Comparison of ENCODE assay signal across 8 mouse cellular contexts in the genomic region with DNA sequence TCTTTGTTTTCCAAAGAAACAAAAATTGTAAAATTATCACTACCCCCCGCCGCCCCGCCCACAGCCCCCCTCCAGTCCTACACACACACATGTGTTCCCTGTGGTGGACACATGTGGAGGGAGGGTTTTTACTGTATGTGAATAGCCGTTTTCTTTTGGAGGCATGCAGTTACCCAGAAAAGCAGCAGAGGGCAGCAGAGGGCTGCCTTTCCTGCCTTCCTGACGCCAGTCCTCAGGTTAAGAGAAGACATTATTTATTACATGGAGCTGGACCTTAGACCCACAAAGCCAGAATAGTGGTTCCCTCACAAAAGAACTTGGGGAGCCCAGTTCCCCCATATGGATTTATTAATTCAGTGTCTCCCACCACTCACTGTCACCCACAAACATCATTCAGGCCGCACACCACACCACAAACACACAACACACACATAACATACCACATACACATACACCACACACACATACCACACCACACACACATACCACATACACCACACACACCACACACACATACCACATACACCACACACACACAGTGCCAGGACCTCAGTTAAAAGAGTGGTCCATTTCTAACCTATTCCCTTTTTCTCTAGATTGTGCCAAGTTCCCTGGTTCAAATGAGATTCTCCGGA. TPM values are rescaled to one million over a fixed set of nuclear protein-coding genes. Genes with fewer than 3 reads are reported as not detected.
DNase-seq lines count a peak whose midpoint lies in the region; ATAC-seq lines count a peak whose summit lies in the region.

No protein-coding gene starts in this region.

- no peak overlapping the region for H3K4me2 ChIP-seq in hindbrain, embryonic 15.5 days

- peaks cover 11% of the 10 kb centered on the region; the same call in 1 of the 2 replicates for H3K27me3 ChIP-seq in hindbrain, embryonic 15.5 days

- WGBS in hindbrain, embryonic 15.5 days: 26% methylated on average over 7 of the region's 7 CpGs

- no peak overlapping the region for H3K9ac ChIP-seq in hindbrain, embryonic 15.5 days

- peak; percentile 67 for DNase-seq in R1 (ENCODE audit: low read depth, low spot score)
- peak; percentile 59 for DNase-seq in cerebellum, adult 9-11 months
- DNase-seq in frontal cortex, postnatal 10 days (ENCODE audit: low spot score in 2 of 2): peak; percentile 33 to 73
- peak; percentile 53 for DNase-seq in left cerebral cortex, adult 11 months (ENCODE audit: low spot score)
- DNase-seq in lung, postnatal 4 days: peak; percentile 66 to 81
- peak; percentile 61 for DNase-seq in right cerebral cortex, adult 18-20 months
- peak; percentile 34 for DNase-seq in urinary bladder, adult 2 months (ENCODE audit: low spot score)

- H3K4me3 ChIP-seq in hindbrain, embryonic 15.5 days: no peak overlapping the region

- H3K4me1 ChIP-seq in hindbrain, embryonic 15.5 days (replicated peaks): no peaks in the 10 kb centered on the region

- no peak overlapping the region for H3K27ac ChIP-seq in hindbrain, embryonic 15.5 days (replicated peaks)

- H3K9me3 ChIP-seq in hindbrain, embryonic 15.5 days: no peaks in the 10 kb centered on the region

- peak; percentile 80 for ATAC-seq in hindbrain, embryonic 15.5 days (ENCODE audit: low FRiP score, low read depth)

- H3K36me3 ChIP-seq in hindbrain, embryonic 15.5 days: no peaks in the 10 kb centered on the region

RNA-seq across cellular contexts. Expression of a gene that starts 5.8 kb away (rescaled TPM):
- polyA plus RNA-seq in hindbrain, embryonic 15.5 days (2015; fragmentation: Nextera tagmentation; extraction: Ambion mirVana): 18.8 and 19.1 TPM in 2 replicates
- polyA plus RNA-seq in urinary bladder, adult 2 months (2012; rRNA removed): 28.4 and 31.7 TPM in 2 replicates

RNA-seq across cellular contexts. Expression of a gene that starts 49.1 kb away (rescaled TPM):
- 0.83 and 0.91 TPM in 2 replicates for polyA plus RNA-seq in hindbrain, embryonic 15.5 days (2015; fragmentation: Nextera tagmentation; extraction: Ambion mirVana)
- polyA plus RNA-seq in urinary bladder, adult 2 months (2012; rRNA removed): 0.32 and 0.34 TPM in 2 replicates

RNA-seq across cellular contexts. Expression of a gene that starts 52.9 kb away (rescaled TPM):
- 36.9 and 39.9 TPM in 2 replicates for polyA plus RNA-seq in hindbrain, embryonic 15.5 days (2015; fragmentation: Nextera tagmentation; extraction: Ambion mirVana)
- 18.1 and 19.0 TPM in 2 replicates for polyA plus RNA-seq in urinary bladder, adult 2 months (2012; rRNA removed)
